Mouse (Mus musculus) intestine, embryonic 16.5 days (tissue): ENCODE data around the gene Zan. TPM values are rescaled to one million over a fixed set of nuclear protein-coding genes. Genes with fewer than 3 reads are reported as not detected.

Experiments
- ATAC-seq: fragments of 200-750 bp; cut with Nextera tagmentation; 2 replicates; pipeline ENCODE4 v1.8.0; 2017; ENCODE audit warnings: moderate TSS enrichment, moderate library complexity
- H3K27ac ChIP-seq: fragments of 300-500 bp; sonication (generic); 2 replicates; pipeline ENCODE4 v1.5.1; 2014; ENCODE audit warnings: mild to moderate bottlenecking, low read length
- H3K27me3 ChIP-seq: fragments of 300-500 bp; sonication (generic); replicated peaks from 2 replicates; pipeline ENCODE4 v1.6.1; 2014; ENCODE audit warnings: low read length, control low read depth, mixed read lengths; ENCODE audit not compliant: control insufficient read depth, insufficient read depth
- H3K36me3 ChIP-seq: fragments of 300-500 bp; sonication (generic); 2 replicates; pipeline ENCODE4 v1.6.1; 2014; ENCODE audit warnings: low read length, control low read depth; ENCODE audit not compliant: control insufficient read depth, insufficient read depth
- H3K4me1 ChIP-seq: fragments of 300-500 bp; sonication (generic); 2 replicates; pipeline ENCODE4 v1.6.1; 2014; ENCODE audit warnings: low read length, control low read depth, mixed read lengths; ENCODE audit not compliant: control insufficient read depth, insufficient read depth
- H3K4me2 ChIP-seq: fragments of 300-500 bp; sonication (generic); 2 replicates; pipeline ENCODE4 v1.6.1; 2014; ENCODE audit warnings: low read depth, low read length, control low read depth
- H3K4me3 ChIP-seq: fragments of 300-500 bp; sonication (generic); 2 replicates; pipeline ENCODE4 v1.5.1; 2014; ENCODE audit warnings: mild to moderate bottlenecking, low read length
- H3K9ac ChIP-seq: fragments of 300-500 bp; sonication (generic); 2 replicates; pipeline ENCODE4 v1.6.1; 2014; ENCODE audit warnings: low read depth, low read length
- H3K9me3 ChIP-seq: fragments of 300-500 bp; sonication (generic); 2 replicates; pipeline ENCODE4 v1.6.1; 2016; ENCODE audit warnings: low read length, control low read depth; ENCODE audit not compliant: control insufficient read depth
- WGBS: fragments of 180-500 bp; shearing (Covaris S2); extraction: QIAGEN DNeasy Blood & Tissue Kit; methylation state at CpG from one replicate; pipeline ENCODE4 v1.1.7; 2014; 5-methylcytosine and 5-hydroxymethylcytosine counted together
- polyA plus RNA-seq: library from polyadenylated mRNA; unstranded; fragments of >200 nt; fragmentation: Nextera tagmentation; extraction: Ambion mirVana; gene quantifications from 2 replicates; pipeline ENCODE4 v1.2.1, GENCODE M21; 2015

Zan gene
- polyA plus RNA-seq, 1 experiment from 2014 or later: 0.89 TPM

DNA sequence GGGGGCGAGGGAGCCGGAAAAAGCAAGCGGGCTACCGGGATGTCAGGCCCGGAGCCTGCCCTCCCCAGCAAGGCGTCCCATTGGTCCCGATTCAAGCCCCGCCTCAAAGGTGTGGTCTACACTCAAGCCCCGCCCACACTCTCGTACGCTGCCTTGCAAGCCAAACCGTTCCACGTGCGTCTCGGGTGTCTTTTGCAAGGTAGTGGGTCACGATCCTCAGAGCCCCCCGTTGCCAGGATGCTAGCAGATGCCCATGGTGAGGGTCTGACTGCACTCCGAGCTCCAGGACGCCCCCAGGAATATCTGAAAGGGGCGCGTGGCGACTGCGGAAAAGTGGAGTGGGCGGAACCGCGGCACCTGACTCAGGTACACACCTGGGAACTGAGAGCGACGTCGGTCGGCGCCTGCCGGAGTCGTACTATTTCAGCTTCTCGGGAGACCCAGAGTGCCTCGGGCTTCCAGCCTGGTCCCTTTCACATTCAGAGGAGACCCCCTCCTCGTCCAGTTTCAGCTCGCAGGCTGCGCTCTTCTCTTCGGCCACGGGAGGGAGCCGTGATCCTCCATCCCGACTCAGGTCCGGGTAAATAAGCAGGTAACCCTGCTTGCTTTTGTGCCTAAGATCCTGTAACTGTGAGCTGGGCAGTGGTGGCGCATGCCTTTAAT, 143.2 kb downstream of the Zan start, which contains the start of gene Slc12a9:
Gene Slc12a9, minus strand, starts transcription at position 86 of the 663 bp plus-strand sequence.
- peak; percentile 88 for ATAC-seq
- Histone ChIP-seq H3K27ac (peak within 1 kb of the TSS; percentile 69), H3K4me2 (peak within 1 kb of the TSS; percentile 80), H3K9me3 (no peaks in the 10 kb centered on the region), H3K9ac (peak within 1 kb of the TSS; percentile 81), H3K27me3 (no peaks in the 10 kb centered on the region), H3K36me3 (no peaks in the 10 kb centered on the region), H3K4me1 (peaks cover 26% of the 10 kb centered on the region), H3K4me3 (peak within 1 kb of the TSS; percentile 73)
- under 1% methylated on average over 44 of the region's 44 CpGs for WGBS

DNA sequence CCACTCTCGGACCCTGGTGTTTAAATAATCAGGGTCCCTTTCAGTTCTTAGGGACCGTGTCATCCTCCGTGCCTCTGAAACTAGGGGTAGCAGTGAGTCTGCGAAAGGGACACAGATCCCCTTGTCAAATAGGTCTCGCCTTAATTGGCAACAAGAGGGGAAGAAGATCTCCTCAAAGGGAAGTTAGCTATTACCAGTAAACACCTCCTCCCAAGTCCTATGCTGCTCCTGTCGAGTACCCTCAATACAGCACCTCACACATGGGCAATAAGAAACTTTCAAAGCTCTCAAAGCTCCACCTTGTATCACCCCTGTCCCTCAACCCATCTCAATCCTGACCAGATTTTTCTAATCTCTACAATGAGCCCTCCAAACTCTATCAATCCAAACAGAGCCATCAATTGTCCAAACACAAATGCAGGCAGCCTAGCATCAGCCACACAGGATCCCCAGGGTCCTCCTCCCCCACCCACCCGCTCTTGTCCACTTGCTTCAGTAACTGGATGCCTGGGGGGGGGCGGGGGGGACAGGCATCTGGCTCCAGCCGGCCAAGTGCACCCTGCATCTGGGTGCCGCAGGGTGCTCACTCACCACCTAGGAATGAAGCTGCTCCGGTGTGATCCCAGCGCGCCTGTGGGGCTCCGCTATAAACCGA, 143.9 kb downstream of the Zan start:
- 17% methylated on average over 15 of the region's 15 CpGs for WGBS
- ATAC-seq: no peak
- Histone ChIP-seq H3K9ac (peak overlapping the region; percentile 81), H3K36me3 (no peaks in the 10 kb centered on the region), H3K4me1 (peaks cover 26% of the 10 kb centered on the region), H3K4me3 (peak overlapping the region; percentile 73), H3K9me3 (no peaks in the 10 kb centered on the region), H3K27ac (peak overlapping the region; percentile 69; the same call in 1 of the 2 replicates), H3K4me2 (peak overlapping the region; percentile 80), H3K27me3 (no peaks in the 10 kb centered on the region)

DNA sequence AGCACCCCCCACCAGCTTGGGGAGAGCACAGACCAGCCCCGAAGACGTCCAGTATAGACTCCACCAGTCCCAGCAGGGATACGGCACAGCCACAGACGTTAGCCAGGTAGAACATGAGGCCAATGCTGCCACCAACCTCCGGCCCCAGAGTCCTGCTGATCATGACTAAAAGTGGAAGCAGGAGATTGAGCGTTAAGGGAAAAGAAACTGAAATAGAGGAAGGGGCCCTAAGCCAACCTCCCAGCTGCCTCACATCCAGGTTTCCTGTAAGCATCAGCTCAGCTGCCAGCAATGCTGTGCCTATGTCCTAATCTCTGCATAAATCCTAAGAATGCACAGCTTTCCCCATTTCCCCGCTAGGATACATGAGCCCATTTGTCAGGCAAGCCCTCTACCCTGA, 146.0 kb downstream of the Zan start:
- WGBS: 86% methylated on average over 7 of the region's 7 CpGs
- Histone ChIP-seq H3K27me3 (no peaks in the 10 kb centered on the region), H3K36me3 (no peaks in the 10 kb centered on the region), H3K4me2 (no peak overlapping the region), H3K4me1 (peaks cover 16% of the 10 kb centered on the region), H3K9me3 (no peaks in the 10 kb centered on the region), H3K9ac (no peak overlapping the region), H3K27ac (no peak overlapping the region), H3K4me3 (no peak overlapping the region)
- no peak for ATAC-seq

Other genes starting within 250 kb of the Zan start
- 9.0 and 9.3 TPM in 2 replicates for gene Ache, start 189.5 kb downstream of the Zan start, polyA plus RNA-seq
- 9.5 and 10.7 TPM in 2 replicates for gene Ufsp1, start 182.4 kb downstream of the Zan start, polyA plus RNA-seq
- 106 and 113 TPM in 2 replicates for gene Srrt, start 169.4 kb downstream of the Zan start, polyA plus RNA-seq
- 61.2 and 68.0 TPM in 2 replicates for gene Trip6, start 162.7 kb downstream of the Zan start, polyA plus RNA-seq
- gene Slc12a9, start 143.5 kb downstream of the Zan start, polyA plus RNA-seq: 14.7 and 15.7 TPM in 2 replicates
- 29.9 and 31.2 TPM in 2 replicates for gene Ephb4, start 127.0 kb downstream of the Zan start, polyA plus RNA-seq
- gene Pop7, start 25.5 kb upstream of the Zan start, polyA plus RNA-seq: 58.6 and 62.1 TPM in 2 replicates
- gene Gigyf1, start 41.5 kb upstream of the Zan start, polyA plus RNA-seq: 7.4 and 7.8 TPM in 2 replicates
- 0.20 and 0.40 TPM in 2 replicates for gene Epo, start 56.2 kb upstream of the Zan start, polyA plus RNA-seq
- 354 and 363 TPM in 2 replicates for gene Gnb2, start 56.4 kb upstream of the Zan start, polyA plus RNA-seq
- gene Actl6b, start 76.5 kb upstream of the Zan start, polyA plus RNA-seq: 4.4 TPM in 2 replicates
- 1.1 and 1.3 TPM in 2 replicates for gene Tfr2, start 92.8 kb upstream of the Zan start, polyA plus RNA-seq
- gene Mospd3, start 124.0 kb upstream of the Zan start, polyA plus RNA-seq: 25.2 and 28.1 TPM in 2 replicates
- 115 and 127 TPM in 2 replicates for gene Pcolce, start 136.7 kb upstream of the Zan start, polyA plus RNA-seq
- gene Fbxo24, start 151.9 kb upstream of the Zan start, polyA plus RNA-seq: 0.26 and 0.37 TPM in 2 replicates
- gene Lrch4, start 152.1 kb upstream of the Zan start, polyA plus RNA-seq: 34.5 and 37.8 TPM in 2 replicates
- 10.8 and 12.2 TPM in 2 replicates for gene Gm20605, start 152.1 kb upstream of the Zan start, polyA plus RNA-seq
- gene Sap25, start 164.3 kb upstream of the Zan start, polyA plus RNA-seq: 6.4 and 8.1 TPM in 2 replicates
- gene Irs3, start 168.7 kb upstream of the Zan start, polyA plus RNA-seq: 0.23 and 0.27 TPM in 2 replicates
- gene Agfg2, start 207.7 kb upstream of the Zan start, polyA plus RNA-seq: 18.6 and 19.8 TPM in 2 replicates